Mouse (Mus musculus) hindbrain, embryonic 14.5 days (tissue): ENCODE measurements around the gene Gm12253. TPM values are rescaled to one million over a fixed set of nuclear protein-coding genes. Genes with fewer than 3 reads are reported as not detected.

ENCODE experiments used
- ATAC-seq: fragments of 200-750 bp; cut with Nextera tagmentation; 2 replicates; pipeline ENCODE4 v1.8.0; 2017; ENCODE audit warnings: moderate number of reproducible peaks, mild to moderate bottlenecking, moderate TSS enrichment, moderate library complexity; ENCODE audit not compliant: low FRiP score
- DNase-seq: peaks from one replicate; pipeline ENCODE4 v3.0.0-alpha.2; 2015; ENCODE audit warnings: low spot score
- H3K27ac ChIP-seq: fragments of 300-500 bp; sonication (generic); 2 replicates; pipeline ENCODE4 v1.5.1; 2014; ENCODE audit warnings: mild to moderate bottlenecking, moderate library complexity
- H3K27me3 ChIP-seq: fragments of 300-500 bp; sonication (generic); 2 replicates; pipeline ENCODE4 v1.6.1; 2014; ENCODE audit warnings: mild to moderate bottlenecking, low read length, mixed read lengths; ENCODE audit not compliant: control insufficient read depth, insufficient read depth
- H3K36me3 ChIP-seq: fragments of 300-500 bp; sonication (generic); replicated peaks from 2 replicates; pipeline ENCODE4 v1.6.1; 2014; ENCODE audit not compliant: control insufficient read depth, insufficient read depth
- H3K4me1 ChIP-seq: fragments of 300-500 bp; sonication (generic); replicated peaks from 2 replicates; pipeline ENCODE4 v1.6.1; 2014; ENCODE audit warnings: antibody characterized with exemption, low read length, mixed read lengths; ENCODE audit not compliant: control insufficient read depth, insufficient read depth
- H3K4me2 ChIP-seq: fragments of 300-500 bp; sonication (generic); replicated peaks from 2 replicates; pipeline ENCODE4 v1.6.1; 2014; ENCODE audit warnings: mild to moderate bottlenecking, moderate library complexity
- H3K4me3 ChIP-seq: fragments of 300-500 bp; sonication (generic); replicated peaks from 2 replicates; pipeline ENCODE4 v1.5.1; 2014; ENCODE audit warnings: mild to moderate bottlenecking, low read length
- H3K9ac ChIP-seq: fragments of 300-500 bp; sonication (generic); 2 replicates; pipeline ENCODE4 v1.6.1; 2014
- H3K9me3 ChIP-seq: fragments of 300-500 bp; sonication (generic); 2 replicates; pipeline ENCODE4 v1.6.1; 2016; ENCODE audit warnings: low read length; ENCODE audit not compliant: control insufficient read depth
- polyA plus RNA-seq: library from polyadenylated mRNA; unstranded; fragments of >200 nt; fragmentation: Nextera tagmentation; extraction: Ambion mirVana; gene quantifications from 2 replicates; pipeline ENCODE4 v1.2.1, GENCODE M21; 2014

The Gm12253 gene
- polyA plus RNA-seq, 1 experiment from 2014 or later, result not detected

DNA sequence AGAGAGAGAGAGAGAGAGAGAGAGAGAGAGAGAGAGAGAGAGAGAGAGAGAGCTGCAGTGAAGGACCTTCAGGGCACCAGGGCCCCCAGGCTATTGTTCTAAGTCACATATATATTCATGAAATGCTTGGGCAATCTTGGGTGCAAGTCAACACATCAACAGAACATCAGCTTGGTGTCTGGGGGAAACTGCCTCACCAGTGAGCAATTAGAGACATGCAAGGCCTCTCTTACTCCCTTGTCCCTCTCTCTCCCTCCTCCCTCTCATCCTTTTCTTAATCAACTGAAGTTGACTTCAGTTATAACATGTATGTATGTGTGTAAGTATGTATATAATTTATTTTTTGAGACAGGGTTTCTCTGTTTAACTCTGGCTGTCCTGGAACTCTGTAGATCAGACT lies 29.8 kb downstream of the Gm12253 start, which contains the start of gene Olfr30:
Gene Olfr30 (minus strand): TSS at position 101 of the 400 bp plus-strand sequence.
- ATAC-seq (no peak), DNase-seq (no peak)
- Histone ChIP-seq H3K27me3 (no peaks in the 10 kb centered on the region), H3K4me2 (no peak within 1 kb of the TSS), H3K4me1 (no peaks in the 10 kb centered on the region), H3K27ac (no peak within 1 kb of the TSS), H3K9me3 (no peaks in the 10 kb centered on the region), H3K36me3 (no peaks in the 10 kb centered on the region), H3K4me3 (no peak within 1 kb of the TSS), H3K9ac (no peak within 1 kb of the TSS)

Other genes starting within 250 kb of the Gm12253 start
- gene Igtp, start 233.0 kb upstream of the Gm12253 start, polyA plus RNA-seq, result 1.5 and 2.4 TPM in 2 replicates
- 0.94 and 1.4 TPM in 2 replicates for gene Irgm2, start 232.9 kb upstream of the Gm12253 start, polyA plus RNA-seq
- not detected in 2 replicates for gene 4930438A08Rik, start 157.8 kb upstream of the Gm12253 start, polyA plus RNA-seq
- gene Zfp692, start 125.5 kb upstream of the Gm12253 start, polyA plus RNA-seq, result 13.5 and 16.2 TPM in 2 replicates
- gene Zfp672, start 102.2 kb upstream of the Gm12253 start, polyA plus RNA-seq, result 38.3 and 44.3 TPM in 2 replicates
- 34.3 and 36.5 TPM in 2 replicates for gene Sh3bp5l, start 101.8 kb upstream of the Gm12253 start, polyA plus RNA-seq
- gene Lypd8, start 53.5 kb upstream of the Gm12253 start, polyA plus RNA-seq, result not detected in 2 replicates
- gene 1810065E05Rik, start 11.4 kb upstream of the Gm12253 start, polyA plus RNA-seq, result not detected in 2 replicates
- gene Lypd9, start 20.4 kb downstream of the Gm12253 start, polyA plus RNA-seq, result not detected in 2 replicates
- not detected in 2 replicates for gene Olfr30, start 29.7 kb downstream of the Gm12253 start, polyA plus RNA-seq
- not detected in 2 replicates for gene Olfr332, start 60.0 kb downstream of the Gm12253 start, polyA plus RNA-seq
- not detected in 2 replicates for gene Olfr331, start 70.0 kb downstream of the Gm12253 start, polyA plus RNA-seq
- gene Olfr330, start 102.3 kb downstream of the Gm12253 start, polyA plus RNA-seq, result not detected in 2 replicates
- 0.12 TPM in 1 of 2 replicates, not detected in the other for gene Olfr329-ps, start 113.9 kb downstream of the Gm12253 start, polyA plus RNA-seq
- gene Olfr328, start 123.1 kb downstream of the Gm12253 start, polyA plus RNA-seq, result 0.12 TPM in 1 of 2 replicates, not detected in the other
- not detected in 2 replicates for gene Olfr224, start 138.0 kb downstream of the Gm12253 start, polyA plus RNA-seq
- gene Olfr325, start 145.2 kb downstream of the Gm12253 start, polyA plus RNA-seq, result not detected in 2 replicates
- 0.25 TPM in 1 of 2 replicates, not detected in the other for gene Olfr324, start 162.6 kb downstream of the Gm12253 start, polyA plus RNA-seq
- gene 2210407C18Rik, start 183.5 kb downstream of the Gm12253 start, polyA plus RNA-seq, result not detected in 2 replicates
- gene Olfr323, start 197.9 kb downstream of the Gm12253 start, polyA plus RNA-seq, result not detected in 2 replicates
- 0.20 TPM in 1 of 2 replicates, not detected in the other for gene Trim58, start 207.9 kb downstream of the Gm12253 start, polyA plus RNA-seq
- not detected in 2 replicates for gene Olfr322, start 226.2 kb downstream of the Gm12253 start, polyA plus RNA-seq
- gene Olfr320, start 248.5 kb downstream of the Gm12253 start, polyA plus RNA-seq, result not detected in 2 replicates